Mouse (Mus musculus): ENCODE measurements around the gene Ptgir. TPM values are rescaled to one million over a fixed set of nuclear protein-coding genes. Genes with fewer than 3 reads are reported as not detected.

Ptgir gene
- polyA plus RNA-seq, 1 experiment from 2014 or later, result 0.43 TPM

GRCm38 (mm10) chr7:16932704-16933577 lies 26.7 kb downstream of the Ptgir start:
- Histone ChIP-seq H3K9ac (no peak overlapping the region), H3K4me3 (no peak overlapping the region)
- 30% methylated on average over 14 of the region's 14 CpGs for WGBS

GRCm38 (mm10) chr7:16937312-16937711 lies 31.0 kb downstream of the Ptgir start:
- H3K27me3 ChIP-seq (replicated peaks), result no peaks in the 10 kb centered on the region
- no peak overlapping the region for H3K9ac ChIP-seq
- no peaks in the 10 kb centered on the region for H3K36me3 ChIP-seq (replicated peaks)
- H3K9me3 ChIP-seq, result no peaks in the 10 kb centered on the region
- H3K4me1 ChIP-seq, result peaks cover 62% of the 10 kb centered on the region
- H3K4me2 ChIP-seq, result no peak overlapping the region
- no peak overlapping the region; the same call in 1 of the 2 replicates for H3K27ac ChIP-seq
- no peak for ATAC-seq (replicated peaks)
- H3K4me3 ChIP-seq, result no peak overlapping the region
- WGBS, result 51% methylated on average over 4 of the region's 4 CpGs

More at GRCm38 (mm10) chr7:16932704-16933577, 26.7 kb downstream of the Ptgir start:
- no peaks in the 10 kb centered on the region for H3K9me3 ChIP-seq
- H3K36me3 ChIP-seq (replicated peaks), result no peaks in the 10 kb centered on the region
- H3K27me3 ChIP-seq (replicated peaks), result no peaks in the 10 kb centered on the region
- ATAC-seq (replicated peaks), result peak; percentile 74
- H3K27ac ChIP-seq, result peak overlapping the region; percentile 84
- H3K4me1 ChIP-seq, result peaks cover 36% of the 10 kb centered on the region
- H3K4me2 ChIP-seq, result peak overlapping the region; percentile 36

- peak; percentile 90 for ATAC-seq (replicated peaks)
- H3K9me3 ChIP-seq, result no peaks in the 10 kb centered on the region
- no peaks in the 10 kb centered on the region for H3K36me3 ChIP-seq (replicated peaks)
- H3K9ac ChIP-seq, result no peak overlapping the region
- no peaks in the 10 kb centered on the region for H3K27me3 ChIP-seq (replicated peaks)
- 0 out of 2 replicates have a peak overlapping the region, but pooled peaks have one; percentile 2 for H3K4me3 ChIP-seq
- peaks cover 62% of the 10 kb centered on the region for H3K4me1 ChIP-seq
- H3K4me2 ChIP-seq, result peak overlapping the region; percentile 30
- 55% methylated on average over 17 of the region's 17 CpGs for WGBS
- H3K27ac ChIP-seq, result peak overlapping the region; percentile 82
Measured at GRCm38 (mm10) chr7:16938117-16938791, 32.0 kb downstream of the Ptgir start.

- Histone ChIP-seq H3K4me2 (no peak overlapping the region; the same call in 1 of the 2 replicates), H3K27me3 (replicated peaks) (no peaks in the 10 kb centered on the region), H3K9me3 (no peaks in the 10 kb centered on the region), H3K9ac (peak overlapping the region; percentile 9; the same call in 1 of the 2 replicates), H3K36me3 (replicated peaks) (no peaks in the 10 kb centered on the region), H3K4me1 (peaks cover 65% of the 10 kb centered on the region), H3K27ac (peak overlapping the region; percentile 82), H3K4me3 (no peak overlapping the region)
- WGBS, result 21% methylated on average over 7 of the region's 7 CpGs
- no peak for ATAC-seq (replicated peaks)
Measured at GRCm38 (mm10) chr7:16940292-16940691, 34.0 kb downstream of the Ptgir start.

- ATAC-seq (replicated peaks), result no peak
- H3K9ac ChIP-seq, result no peak overlapping the region
- peak overlapping the region; percentile 96 for H3K27ac ChIP-seq
- no peaks in the 10 kb centered on the region for H3K36me3 ChIP-seq (replicated peaks)
- H3K9me3 ChIP-seq, result no peaks in the 10 kb centered on the region
- H3K4me1 ChIP-seq, result peaks cover 77% of the 10 kb centered on the region
- H3K4me3 ChIP-seq, result no peak overlapping the region
- no peaks in the 10 kb centered on the region for H3K27me3 ChIP-seq (replicated peaks)
- WGBS, result 27% methylated on average over 4 of the region's 4 CpGs
- H3K4me2 ChIP-seq, result no peak overlapping the region
Measured at GRCm38 (mm10) chr7:16942861-16943260, 36.6 kb downstream of the Ptgir start.

DNA sequence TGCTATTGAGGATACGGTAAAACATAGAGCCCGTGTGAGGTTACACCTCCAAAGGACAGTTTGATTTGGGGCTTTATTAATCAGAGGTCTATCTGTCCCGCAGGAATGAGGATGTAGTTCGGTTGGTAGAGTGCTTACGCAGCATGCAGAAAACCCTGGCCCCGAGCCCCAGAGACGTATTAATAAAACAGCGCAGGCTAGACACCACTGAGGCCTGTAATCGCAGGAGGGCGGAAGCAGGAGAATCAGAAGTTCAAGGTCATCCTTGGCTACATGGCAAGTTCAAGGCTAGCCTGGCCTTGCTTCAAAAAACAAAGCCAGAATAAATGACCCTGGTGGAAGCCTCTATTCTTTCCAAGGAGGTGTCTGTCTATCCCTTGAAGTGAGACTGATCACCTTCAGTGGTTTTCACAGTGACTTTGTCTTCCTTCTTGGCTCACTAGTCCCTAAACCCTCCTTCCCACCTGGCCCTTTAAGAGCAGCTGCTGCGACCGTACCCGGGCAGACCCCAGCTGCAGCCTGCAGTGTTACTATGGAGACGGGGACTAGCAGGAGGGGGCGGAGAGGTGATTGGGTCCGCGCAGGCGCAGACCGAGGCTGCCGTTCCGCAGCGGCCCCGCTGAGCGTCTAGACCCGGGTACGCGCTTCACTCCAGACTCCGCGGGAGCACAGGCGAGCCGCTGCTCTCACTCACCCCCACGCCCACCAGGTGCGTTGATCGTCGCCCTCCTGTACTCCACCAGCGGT lies 37.9 kb downstream of the Ptgir start, which contains the start of gene Pnmal2:
Pnmal2 (plus strand) TSS at position 622 of the 747 bp plus-strand sequence.
- Histone ChIP-seq H3K9ac (peak within 1 kb of the TSS; percentile 88), H3K4me3 (peak within 1 kb of the TSS; percentile 61), H3K4me1 (peaks cover 78% of the 10 kb centered on the region), H3K4me2 (peak within 1 kb of the TSS; percentile 86), H3K36me3 (replicated peaks) (no peaks in the 10 kb centered on the region), H3K27ac (peak within 1 kb of the TSS; percentile 96), H3K27me3 (replicated peaks) (no peaks in the 10 kb centered on the region), H3K9me3 (no peaks in the 10 kb centered on the region)
- ATAC-seq (replicated peaks), result peak; percentile 90
- 9% methylated on average over 36 of the region's 36 CpGs for WGBS

DNA sequence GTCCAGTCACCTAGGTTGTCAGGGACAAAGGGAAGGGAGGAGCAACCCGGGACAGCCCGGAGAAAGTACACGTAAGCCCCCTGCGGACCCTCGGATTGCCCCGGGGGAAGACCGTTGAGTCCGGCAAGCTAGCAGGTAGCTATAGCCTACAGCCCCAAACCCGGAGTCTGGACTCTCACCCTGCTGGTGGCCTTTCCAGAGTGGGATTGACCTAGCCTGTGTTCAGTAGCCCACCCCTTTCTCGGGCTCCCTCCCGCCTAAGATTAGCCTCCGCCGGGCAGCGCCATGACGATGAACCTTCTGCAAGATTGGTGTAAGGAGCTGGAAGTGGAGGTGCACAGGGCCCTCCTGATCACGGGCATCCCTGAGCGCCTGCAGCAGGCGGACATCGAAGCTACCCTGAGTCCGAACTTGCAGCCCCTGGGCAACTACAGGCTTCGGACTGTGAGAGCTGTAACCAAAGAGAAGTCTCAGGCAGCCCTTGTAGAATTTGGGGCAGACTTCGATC lies 38.6 kb downstream of the Ptgir start:
- H3K27ac ChIP-seq, result peak overlapping the region; percentile 96
- H3K9me3 ChIP-seq, result no peaks in the 10 kb centered on the region
- peak; percentile 22 for ATAC-seq (replicated peaks)
- H3K4me1 ChIP-seq, result peaks cover 78% of the 10 kb centered on the region
- H3K27me3 ChIP-seq (replicated peaks), result no peaks in the 10 kb centered on the region
- H3K36me3 ChIP-seq (replicated peaks), result no peaks in the 10 kb centered on the region
- peak overlapping the region; percentile 88 for H3K9ac ChIP-seq
- H3K4me2 ChIP-seq, result peak overlapping the region; percentile 86
- WGBS, result under 1% methylated on average over 22 of the region's 22 CpGs
- peak overlapping the region; percentile 61 for H3K4me3 ChIP-seq

GRCm38 (mm10) chr7:16945419-16945818 lies 39.1 kb downstream of the Ptgir start:
- H3K4me3 ChIP-seq, result peak overlapping the region; percentile 61
- H3K27ac ChIP-seq, result peak overlapping the region; percentile 96
- H3K9ac ChIP-seq, result peak overlapping the region; percentile 88
- peak overlapping the region; percentile 86 for H3K4me2 ChIP-seq
- H3K36me3 ChIP-seq (replicated peaks), result no peaks in the 10 kb centered on the region
- H3K4me1 ChIP-seq, result peaks cover 78% of the 10 kb centered on the region
- no peak for ATAC-seq (replicated peaks)
- H3K9me3 ChIP-seq, result no peaks in the 10 kb centered on the region
- H3K27me3 ChIP-seq (replicated peaks), result no peaks in the 10 kb centered on the region
- 10% methylated on average over 17 of the region's 17 CpGs for WGBS

- Histone ChIP-seq H3K4me3 (peak overlapping the region; percentile 61), H3K27ac (peak overlapping the region; percentile 96), H3K9ac (peak overlapping the region; percentile 88), H3K4me2 (peak overlapping the region; percentile 86), H3K9me3 (no peaks in the 10 kb centered on the region), H3K4me1 (peaks cover 74% of the 10 kb centered on the region), H3K27me3 (replicated peaks) (no peaks in the 10 kb centered on the region), H3K36me3 (replicated peaks) (no peaks in the 10 kb centered on the region)
- ATAC-seq (replicated peaks), result no peak
- WGBS, result 1% methylated on average over 53 of the region's 53 CpGs
Measured at GRCm38 (mm10) chr7:16946441-16947348, 40.4 kb downstream of the Ptgir start.

GRCm38 (mm10) chr7:16947349-16947895 lies 41.1 kb downstream of the Ptgir start:
- peak overlapping the region; percentile 88 for H3K9ac ChIP-seq
- ATAC-seq (replicated peaks), result no peak
- no peaks in the 10 kb centered on the region for H3K36me3 ChIP-seq (replicated peaks)
- H3K4me3 ChIP-seq, result peak overlapping the region; percentile 61
- peak overlapping the region; percentile 96 for H3K27ac ChIP-seq
- peak overlapping the region; percentile 86 for H3K4me2 ChIP-seq
- 12% methylated on average over 22 of the region's 22 CpGs for WGBS
- no peaks in the 10 kb centered on the region for H3K27me3 ChIP-seq (replicated peaks)
- peaks cover 75% of the 10 kb centered on the region for H3K4me1 ChIP-seq
- no peaks in the 10 kb centered on the region for H3K9me3 ChIP-seq

GRCm38 (mm10) chr7:16947959-16948361 lies 41.7 kb downstream of the Ptgir start:
- no peaks in the 10 kb centered on the region for H3K36me3 ChIP-seq (replicated peaks)
- H3K9ac ChIP-seq, result peak overlapping the region; percentile 88
- no peaks in the 10 kb centered on the region for H3K9me3 ChIP-seq
- H3K4me2 ChIP-seq, result peak overlapping the region; percentile 86
- peaks cover 74% of the 10 kb centered on the region for H3K4me1 ChIP-seq
- H3K27ac ChIP-seq, result peak overlapping the region; percentile 96
- no peak for ATAC-seq (replicated peaks)
- peak overlapping the region; percentile 61 for H3K4me3 ChIP-seq
- 4% methylated on average over 4 of the region's 4 CpGs for WGBS
- H3K27me3 ChIP-seq (replicated peaks), result no peaks in the 10 kb centered on the region
